Mouse (Mus musculus) T-helper 2 cell (primary cell): ENCODE results near the gene Asic2.

Source experiments
- in situ Hi-C: fragments of 300-600 bp; cut with MboI, MseI; formaldehyde crosslinking; loops from one replicate; pipeline ENCODE4 v1.15.1; 2025; ENCODE audit warnings: high pct_unique_total_duplicates

Gene Asic2

DNA sequence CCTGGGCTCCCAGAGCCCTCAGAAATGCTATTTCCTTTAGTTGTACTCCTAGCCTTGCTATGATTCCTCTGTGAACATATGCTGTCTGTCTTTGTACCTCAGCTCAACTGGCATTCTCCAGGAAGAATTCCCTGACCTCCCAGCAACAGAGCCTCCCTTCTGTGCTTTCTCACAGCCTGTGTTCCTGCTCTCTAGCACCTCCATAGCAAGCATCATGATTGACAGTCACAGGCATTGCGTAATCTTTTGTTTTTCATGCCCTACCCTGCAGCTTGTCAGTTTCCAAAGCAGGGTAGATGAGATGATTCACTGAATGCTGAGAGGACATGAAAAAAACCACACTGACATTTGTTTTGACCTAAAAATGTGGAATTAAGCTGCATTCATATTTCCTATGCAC, 445.3 kb downstream of the Asic2 start:
- in situ Hi-C loops: no loop called here

DNA sequence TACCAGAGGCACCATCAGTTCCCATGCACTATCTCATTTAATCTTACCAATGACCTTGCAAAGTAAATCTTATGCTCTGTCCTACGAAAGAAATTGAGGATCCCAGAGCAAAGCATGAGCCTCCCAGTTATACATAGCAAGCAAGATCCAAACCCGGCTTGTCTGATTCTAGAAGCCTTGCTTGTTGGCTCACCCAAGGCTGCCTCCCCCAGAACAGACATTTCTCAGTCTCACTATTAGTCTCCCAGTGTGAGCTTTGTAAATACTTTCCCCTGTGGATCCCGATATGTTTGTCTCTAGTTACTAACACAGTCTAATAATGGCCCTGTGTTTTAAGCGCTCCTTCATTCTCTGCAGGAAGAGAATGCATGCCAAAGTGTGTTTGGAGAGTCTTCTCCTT, 446.4 kb downstream of the Asic2 start:
- in situ Hi-C loops: no loop called here

DNA sequence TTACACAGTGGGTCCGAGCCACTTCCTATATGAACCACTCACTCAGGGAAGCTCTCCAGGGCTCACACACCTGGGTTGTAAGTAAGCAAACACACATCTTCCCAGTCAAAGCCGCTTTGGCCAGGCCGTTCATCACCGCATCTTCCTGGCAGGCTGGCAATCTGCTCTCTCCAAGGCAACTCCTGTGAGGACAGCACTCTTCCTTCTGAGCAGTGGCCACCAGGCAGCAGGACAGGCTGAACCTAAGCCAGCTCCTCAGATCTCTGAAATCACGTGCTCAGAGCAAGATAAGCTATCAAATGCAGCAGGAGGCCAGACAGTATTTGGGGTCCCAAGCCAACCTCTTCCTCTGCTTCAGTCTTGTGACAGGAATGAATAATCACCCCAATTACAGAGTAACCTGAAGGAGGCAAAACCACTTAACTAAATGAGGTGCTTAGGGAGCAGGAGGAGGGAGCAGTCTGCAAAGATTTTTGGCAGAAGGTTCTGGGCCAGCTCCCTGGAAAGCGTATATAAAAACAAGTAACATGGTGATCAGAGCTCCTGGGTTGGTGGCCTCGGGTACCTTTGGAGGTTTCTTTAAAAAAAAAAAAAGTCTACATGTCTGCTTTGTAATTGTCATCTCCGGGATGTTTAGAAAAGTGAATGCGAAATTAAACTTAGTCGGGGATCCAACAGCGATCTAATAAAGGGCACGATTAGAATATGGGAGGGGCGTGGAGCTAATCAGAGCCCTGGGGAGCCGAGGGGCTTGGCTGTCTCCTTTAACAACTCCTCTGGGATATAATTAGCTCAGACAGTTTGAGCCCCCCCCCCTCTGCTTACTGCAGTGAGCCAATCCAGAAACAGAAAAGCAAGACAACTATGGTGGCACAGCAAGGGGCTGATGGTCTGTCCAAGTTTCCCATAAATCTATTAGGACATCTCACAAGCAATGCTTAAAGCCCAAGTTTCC, 450.0 kb downstream of the Asic2 start:
- in situ Hi-C loops: no loop called here

DNA sequence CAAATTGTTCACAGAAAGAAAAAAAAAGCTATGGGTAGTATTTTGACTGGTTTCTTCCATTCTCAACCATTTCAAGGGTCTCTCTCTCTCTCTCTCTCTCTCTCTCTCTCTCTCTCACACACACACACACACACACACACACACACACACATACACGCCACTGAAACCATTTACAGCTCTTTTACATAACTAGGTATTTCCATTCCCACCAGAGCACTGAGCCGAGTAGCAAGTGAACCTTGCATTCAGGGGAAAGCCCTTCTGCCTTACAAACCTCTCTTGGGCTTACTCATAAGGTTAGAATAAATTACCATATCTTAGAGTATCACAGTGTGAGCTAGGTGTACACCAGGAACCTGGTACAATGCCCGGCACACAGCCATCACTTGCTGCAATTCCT, 452.5 kb downstream of the Asic2 start:
- in situ Hi-C loops: no loop called here

DNA sequence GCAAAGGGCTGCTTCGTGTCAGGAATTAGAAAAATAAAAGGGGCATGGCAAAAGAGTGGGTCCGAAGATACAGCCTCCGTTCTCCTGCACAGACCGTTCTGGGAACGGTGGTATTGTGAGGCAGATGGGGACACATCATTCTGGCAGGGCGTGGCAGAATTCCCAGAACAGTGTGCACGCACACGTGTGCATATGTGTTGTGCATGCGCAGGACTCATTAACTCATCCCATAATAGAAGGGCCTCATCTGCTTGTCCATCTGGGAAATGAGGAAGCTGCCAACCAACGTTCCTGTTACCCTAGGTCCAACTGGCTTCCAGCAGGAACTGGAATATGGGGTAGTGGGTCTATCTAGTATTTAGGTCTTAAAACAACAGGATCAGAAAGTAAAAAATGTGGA, 455.8 kb downstream of the Asic2 start:
- in situ Hi-C loops: no loop called here

DNA sequence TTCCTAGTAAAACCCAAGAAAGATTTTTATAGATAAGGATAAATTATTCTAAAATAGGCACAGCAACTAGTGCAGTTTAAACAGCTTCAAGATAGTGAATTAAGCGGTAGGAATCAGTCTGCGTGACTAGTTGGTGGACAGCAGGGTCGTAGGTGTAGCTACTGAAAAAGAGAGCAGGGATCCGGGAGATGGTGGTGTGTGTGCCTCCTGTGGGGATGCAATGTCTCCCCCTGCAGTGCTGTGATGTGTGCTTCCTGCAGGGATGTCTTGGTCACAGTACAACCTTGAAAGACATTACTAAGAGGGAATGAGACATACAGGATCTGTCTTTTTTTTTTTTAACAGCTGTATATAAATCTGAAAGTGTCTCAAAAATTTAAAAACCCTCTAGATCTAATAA, 456.9 kb downstream of the Asic2 start:
- in situ Hi-C loops: no loop called here

DNA sequence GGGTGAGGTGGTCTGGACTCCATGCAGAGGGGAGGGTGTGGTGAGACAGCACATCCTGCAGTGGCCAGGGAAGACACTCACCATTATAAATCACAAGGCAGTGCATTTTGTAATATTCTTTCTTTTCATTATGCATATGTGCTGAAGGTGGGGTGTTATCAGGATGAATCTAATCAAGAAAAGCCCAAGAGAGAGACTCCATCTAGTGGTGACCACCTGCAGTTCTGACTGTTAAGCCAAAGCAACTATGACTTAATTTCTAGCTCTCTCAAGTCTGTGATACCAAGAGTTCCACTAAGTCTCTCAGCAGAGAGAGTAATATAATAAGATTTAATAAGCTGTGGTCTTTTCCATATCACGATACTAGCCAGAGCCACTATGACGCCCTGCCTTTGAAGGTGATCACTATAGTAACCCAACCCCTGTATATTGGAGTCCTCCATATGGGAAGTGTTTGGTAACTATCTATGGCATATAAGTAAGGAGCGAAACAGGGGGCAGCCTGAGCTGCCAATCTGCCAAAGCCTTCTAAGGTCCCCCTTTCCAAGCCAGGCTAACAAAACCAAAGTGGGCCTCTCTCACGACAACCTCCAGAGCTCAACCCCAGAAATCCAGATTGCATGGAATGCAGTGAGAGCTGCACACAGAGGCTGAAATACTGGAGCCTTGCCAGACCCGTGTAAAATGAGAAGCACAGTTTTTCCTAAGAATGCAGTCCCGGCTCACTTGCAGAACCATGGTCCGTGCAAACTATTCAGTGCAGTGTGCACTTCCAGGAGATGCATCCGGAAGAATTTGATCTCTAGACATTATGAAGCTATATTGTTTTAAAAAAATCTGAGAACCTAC, 459.6 kb downstream of the Asic2 start:
- in situ Hi-C loops: no loop called here

DNA sequence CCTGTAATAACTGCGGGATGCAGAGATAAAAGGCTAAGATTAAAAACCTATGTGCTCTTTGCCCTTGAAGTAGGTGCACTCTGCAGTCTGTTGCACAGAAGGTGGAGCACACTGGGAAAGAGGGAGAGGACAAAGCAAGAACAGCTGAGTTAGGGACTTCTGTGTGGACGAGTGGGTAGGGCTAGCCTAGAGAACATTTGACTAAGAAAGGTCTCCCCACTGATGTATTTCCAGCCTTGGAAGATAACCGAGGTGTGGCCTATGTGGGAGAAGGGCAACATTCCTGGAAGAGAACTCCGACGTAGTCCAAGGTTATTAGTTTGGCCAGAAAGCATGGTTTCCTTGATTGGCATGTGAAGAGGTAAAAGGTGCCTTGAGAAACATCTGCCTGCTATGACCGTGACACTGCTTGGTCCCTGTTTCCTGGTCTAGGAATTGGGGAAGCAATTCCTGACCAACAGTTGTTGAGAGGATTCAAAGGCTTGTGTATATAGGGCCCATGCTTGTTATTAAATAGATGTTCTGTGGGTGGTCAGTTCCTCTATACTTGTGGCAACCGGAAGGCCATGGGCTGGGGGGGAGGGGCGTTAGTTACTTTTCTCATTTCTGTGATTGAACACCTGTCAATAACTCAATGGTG, 463.3 kb downstream of the Asic2 start:
- in situ Hi-C loops: no loop called here

DNA sequence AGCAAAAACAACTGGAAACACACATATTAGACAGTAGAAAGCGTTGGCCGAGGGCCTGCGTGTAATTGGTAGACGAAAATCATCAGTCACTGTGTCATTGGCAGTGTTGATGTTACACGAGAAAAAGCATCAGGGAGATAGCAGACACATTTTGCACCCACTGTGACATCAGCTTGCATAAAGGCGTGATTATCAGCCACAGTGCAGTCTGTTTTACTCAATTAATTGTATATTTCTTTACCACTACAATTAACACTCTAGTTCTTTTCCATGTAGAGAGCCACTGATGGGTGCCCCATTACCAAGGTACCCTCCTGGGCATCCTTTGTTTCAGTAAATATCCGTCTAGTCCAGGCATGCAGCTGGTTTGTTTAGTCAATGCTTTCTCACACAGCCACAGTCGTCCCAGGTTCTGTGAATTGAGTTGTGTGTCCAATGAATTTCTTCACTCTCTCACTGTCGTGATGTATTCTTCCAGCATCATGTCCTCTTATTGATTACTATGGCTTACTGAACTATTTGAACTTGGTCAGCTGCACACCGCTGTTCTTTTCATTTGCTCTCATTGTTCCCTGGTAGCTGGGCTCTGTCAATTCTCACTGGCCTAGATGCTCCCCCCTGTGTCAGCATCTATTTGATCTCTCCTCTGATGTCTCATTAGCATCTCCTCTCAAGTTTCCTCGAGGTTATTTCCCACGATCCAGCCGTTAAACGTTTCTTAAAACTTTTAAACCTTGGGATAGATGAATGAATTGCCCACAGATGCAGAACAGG, 466.6 kb downstream of the Asic2 start:
- in situ Hi-C loops: no loop called here

DNA sequence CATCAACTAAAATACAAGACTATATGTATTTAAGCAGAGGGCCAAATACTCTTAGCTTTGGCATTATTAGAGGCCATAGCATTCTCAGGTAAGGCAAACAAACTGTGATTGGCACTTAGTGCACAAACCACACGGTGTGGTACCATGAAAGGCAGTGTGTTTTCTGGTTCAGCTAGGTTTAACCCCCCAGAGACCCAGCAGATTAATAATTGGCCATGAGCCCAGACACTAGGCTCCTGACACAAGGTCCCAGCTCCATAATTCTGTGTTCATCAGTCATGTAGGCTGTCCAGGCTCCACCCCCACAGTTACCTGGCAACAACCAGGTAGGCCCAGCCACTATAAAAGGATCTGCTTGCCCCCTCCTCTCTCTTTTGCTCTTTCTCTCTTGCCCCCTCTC, 469.3 kb downstream of the Asic2 start:
- in situ Hi-C loops: no loop called here

DNA sequence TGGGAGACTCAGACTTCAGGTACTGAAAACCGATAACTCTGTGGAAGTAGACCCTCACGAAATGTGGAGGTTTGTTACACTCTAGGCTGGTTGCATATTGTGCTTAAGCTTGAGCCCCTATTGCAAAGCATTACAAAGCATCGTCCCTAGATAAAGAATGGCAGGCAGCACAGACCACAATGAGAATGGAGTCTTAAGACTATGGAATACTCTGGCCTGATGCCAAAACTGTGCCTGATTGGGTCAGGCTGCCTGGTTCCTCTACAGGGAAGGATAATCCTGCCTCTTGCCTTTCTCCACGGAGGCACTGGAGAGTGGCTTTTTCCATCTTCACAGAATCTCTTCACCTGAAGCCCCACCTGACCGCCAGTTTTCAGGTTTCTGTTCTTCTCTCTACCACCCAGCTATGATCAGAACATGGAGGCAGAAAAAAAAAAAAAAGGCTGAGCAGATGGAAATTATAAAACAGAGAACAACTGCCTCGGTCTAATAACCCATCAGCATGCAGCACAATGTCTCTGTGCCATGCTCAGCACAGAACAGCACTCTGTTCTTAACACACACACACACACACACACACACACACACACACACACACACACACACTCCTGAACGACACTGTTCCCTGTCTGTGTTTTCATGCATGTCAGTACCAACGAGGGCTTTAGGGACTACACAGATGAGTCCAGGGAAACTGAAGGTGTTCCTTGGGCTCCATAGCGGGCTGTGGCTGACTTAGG, 470.4 kb downstream of the Asic2 start:
- in situ Hi-C loops: no loop called here

DNA sequence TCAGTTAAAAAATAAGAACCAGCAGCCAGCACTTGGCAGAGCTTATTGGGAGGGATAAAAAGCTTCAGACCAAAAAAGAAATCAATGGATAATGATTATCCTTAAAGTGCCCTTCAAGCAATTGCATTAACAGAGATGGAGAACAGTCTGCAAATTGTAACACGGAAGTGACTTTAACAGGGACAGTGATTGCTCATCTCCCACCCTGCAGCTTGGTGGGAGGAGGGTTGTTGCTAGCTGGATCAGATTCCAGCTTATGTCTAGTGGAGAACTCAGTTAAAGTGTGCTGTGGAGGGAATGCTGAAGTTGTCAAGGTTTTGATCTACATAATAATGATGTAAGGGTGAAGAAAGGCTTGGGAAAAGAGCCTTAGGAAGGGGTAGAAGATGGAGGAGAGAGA, 471.8 kb downstream of the Asic2 start:
- in situ Hi-C loops: no loop called here

DNA sequence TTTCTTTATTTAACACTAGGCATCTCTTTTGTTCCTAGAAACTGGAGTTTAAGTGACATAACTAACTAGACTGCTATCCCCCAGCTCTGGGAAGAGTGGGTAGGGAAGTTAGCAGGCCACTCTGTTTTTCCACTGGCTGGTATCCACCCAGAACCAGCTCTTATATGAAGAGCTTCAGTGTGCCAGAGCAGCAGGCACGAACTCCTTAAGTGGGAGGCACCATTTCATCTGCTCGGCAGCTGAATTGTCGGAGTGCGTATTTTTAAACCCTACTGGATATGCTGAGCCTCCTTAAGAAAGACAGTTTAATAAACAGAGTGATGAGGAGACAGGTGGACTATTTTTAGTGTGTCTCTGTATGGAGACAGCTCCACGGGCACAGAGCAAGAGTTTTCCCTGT, 475.9 kb downstream of the Asic2 start:
- in situ Hi-C loops: no loop called here

DNA sequence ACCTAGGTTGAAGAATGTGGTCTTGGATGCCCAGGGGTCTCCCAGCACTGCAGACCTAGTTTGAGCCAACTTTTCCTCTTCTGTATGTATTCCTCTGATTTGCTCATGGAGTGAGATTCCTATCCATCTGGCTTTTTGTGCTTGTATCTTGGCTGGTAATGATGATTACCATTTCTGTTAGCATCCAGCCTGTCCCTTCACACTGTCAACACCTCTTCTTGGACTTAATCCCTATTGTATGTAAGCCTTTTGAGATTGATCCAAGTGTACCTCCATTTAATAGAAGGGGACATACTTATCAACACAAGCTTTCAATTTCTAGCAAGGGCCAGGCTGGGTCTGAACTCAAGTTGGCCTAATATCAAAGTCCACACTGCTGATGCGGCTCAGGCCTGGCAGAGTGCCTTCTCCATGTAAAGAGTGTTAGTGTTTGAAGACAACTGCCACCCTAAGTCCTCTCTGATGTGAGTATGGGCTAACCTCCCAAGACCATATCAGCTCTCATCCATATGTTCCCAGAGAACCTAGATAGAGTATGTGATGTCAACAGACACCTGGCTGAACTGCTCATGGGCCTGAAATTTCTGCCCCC, 479.0 kb downstream of the Asic2 start:
- in situ Hi-C loops: no loop called here

DNA sequence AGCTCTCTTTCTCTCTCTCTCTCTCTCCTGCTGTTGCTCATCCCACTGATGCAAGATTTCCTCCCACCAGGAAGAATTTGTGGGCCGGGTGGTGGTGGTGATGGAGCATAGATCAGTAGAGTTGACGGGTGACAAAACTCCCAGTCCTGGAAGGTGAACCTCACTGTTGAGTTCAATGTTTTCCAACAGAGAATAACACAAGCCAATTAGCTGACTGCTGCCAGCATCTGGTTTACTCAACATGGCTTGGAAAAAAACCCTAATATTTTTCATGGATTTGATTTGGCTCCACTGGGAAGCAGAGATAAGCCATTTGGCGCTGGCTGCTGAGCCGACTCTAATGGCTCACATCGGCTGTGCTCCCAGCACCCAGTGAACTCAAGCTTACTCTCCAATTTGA, 479.6 kb downstream of the Asic2 start:
- in situ Hi-C loops: no loop called here

DNA sequence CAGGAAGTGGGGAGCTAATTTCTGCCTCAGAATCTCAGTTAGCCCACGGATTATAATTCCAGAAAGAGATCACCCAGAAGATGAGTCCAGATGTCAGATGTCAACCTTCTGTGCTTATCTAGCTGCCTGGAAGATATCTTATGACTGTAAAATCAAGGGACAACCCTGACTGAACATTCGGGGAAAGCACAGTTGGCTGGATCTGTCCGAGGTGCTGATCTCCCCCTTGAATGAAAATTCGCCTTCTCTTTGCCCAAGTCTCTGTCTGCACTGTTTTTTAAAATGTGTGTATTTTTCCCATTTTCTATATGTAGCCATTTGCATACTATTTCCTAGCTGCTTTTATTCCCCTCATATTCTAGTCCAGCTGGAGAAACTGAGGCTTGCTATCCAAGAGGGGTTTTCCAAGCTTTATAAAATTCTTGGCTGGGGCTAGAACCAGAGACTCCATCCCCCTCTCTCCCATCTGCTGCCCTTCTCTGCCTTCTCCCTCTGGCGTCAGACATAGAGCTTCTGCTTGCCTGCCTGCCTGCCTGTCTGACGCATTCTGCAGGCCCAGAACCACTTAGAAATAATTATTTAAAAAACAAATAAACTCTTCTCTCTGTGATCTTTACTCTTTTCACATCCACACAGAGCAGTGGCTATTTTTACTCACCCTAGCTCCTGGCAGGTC, 481.9 kb downstream of the Asic2 start:
- in situ Hi-C loops: no loop called here

DNA sequence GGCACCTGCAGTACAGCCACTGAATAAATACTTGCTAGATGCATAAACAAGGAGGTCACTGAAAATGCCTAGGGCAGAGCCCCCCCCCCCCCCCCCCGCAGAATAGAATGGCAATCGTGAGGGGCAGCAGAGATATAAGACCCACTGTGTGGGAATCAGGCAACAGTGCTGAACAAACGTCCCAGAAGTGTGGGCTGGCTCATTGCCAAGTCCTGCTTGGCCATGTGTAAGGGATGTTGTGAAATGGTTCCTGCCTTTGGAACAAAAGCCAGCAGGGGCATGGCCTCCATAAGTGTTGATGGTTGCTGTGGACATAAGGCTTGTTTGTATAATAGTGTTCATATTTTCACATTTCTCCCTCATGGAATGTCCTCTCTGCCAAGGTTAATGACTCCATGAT, 487.1 kb downstream of the Asic2 start:
- in situ Hi-C loops: no loop called here

DNA sequence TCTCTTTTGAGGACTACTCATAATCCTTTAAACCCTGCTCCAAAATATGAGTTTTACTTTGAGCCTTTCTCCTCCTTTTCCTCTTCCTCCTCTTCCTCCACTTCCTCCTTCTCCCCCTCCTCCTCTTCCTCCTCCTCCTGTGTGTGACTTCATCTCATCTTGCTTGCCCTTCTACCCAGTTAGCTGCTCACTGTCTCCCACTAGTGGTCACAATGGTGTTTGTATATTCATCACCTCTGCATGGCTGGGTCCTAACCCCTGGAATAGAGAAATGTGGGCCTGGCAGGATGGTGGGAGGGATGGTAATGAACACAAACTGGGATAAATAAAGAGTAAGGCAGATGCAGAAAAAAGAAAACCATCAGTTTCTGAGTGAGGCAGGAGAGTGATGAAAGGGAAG, 492.0 kb downstream of the Asic2 start:
- in situ Hi-C loops: no loop called here

DNA sequence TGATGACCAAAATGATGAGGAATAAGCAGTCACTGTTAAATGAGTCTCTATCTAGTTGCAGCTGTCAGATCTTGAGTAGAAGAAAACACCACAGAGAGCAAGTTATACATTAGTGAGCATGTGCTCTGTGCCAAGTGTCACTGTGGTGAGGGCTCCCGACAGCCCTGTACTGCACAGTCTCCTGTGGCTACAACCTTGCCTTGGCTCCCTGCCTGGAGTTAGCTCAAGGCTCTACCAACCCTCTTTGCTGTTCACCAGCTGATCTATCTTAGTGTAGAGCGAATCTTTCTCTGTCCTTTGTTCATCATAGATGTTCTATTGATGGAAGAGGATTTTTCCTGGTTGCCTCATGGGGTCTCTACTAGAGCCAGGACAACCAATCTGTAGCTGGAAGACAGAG, 494.1 kb downstream of the Asic2 start:
- in situ Hi-C loops: no loop called here

DNA sequence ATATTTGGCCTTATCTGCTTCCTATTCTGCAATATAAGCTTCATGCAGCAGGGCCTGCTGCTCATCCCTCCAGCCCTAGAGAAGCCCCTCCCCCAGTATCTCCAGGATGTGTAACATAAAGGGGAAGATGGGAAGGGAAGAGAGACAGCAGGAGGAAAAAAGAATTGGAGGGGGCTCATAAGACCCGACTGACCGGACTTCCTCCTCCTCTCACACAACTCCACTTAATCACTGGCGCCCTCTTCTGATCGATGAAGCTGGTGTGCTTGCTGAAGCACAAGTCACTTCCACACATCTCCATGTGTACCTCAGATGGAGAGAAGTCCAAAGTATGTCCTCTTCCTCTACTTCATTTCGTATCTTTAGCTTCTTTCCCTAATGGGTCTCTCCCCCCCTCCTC, 506.1 kb downstream of the Asic2 start:
- in situ Hi-C loops: no loop called here
